Comparison of ENCODE assay signal across 8 mouse cellular contexts in genomic region chr16:31081125-31081664, GRCm38 (mm10). TPM values are rescaled to one million over a fixed set of nuclear protein-coding genes. Genes with fewer than 3 reads are reported as not detected.
DNase-seq lines count a peak whose midpoint lies in the region; ATAC-seq lines count a peak whose summit lies in the region.

Xxylt1 (minus strand) TSS chr16:31081432.

- under 1% methylated on average over 53 of the region's 54 CpGs for WGBS in forebrain, embryonic 14.5 days
- WGBS in neural tube, embryonic 15.5 days, result under 1% methylated on average over 54 of the region's 54 CpGs

- no peaks in the 10 kb centered on the region for H3K27me3 ChIP-seq in forebrain, embryonic 14.5 days (replicated peaks; ENCODE audit: control insufficient read depth, insufficient read depth, low read length)
- H3K27me3 ChIP-seq in neural tube, embryonic 15.5 days (replicated peaks), result no peaks in the 10 kb centered on the region

- H3K27ac ChIP-seq in forebrain, embryonic 14.5 days (ENCODE audit: low read depth, low read length), result peak within 1 kb of the TSS; percentile 88
- peak within 1 kb of the TSS; percentile 87 for H3K27ac ChIP-seq in neural tube, embryonic 15.5 days (replicated peaks)

- H3K4me1 ChIP-seq in forebrain, embryonic 14.5 days (ENCODE audit: control insufficient read depth, insufficient read depth, low read length), result peaks cover 7% of the 10 kb centered on the region; the same call in 1 of the 2 replicates
- peaks cover 22% of the 10 kb centered on the region for H3K4me1 ChIP-seq in neural tube, embryonic 15.5 days

- H3K4me2 ChIP-seq in forebrain, embryonic 14.5 days (ENCODE audit: low read length), result peak within 1 kb of the TSS; percentile 95
- H3K4me2 ChIP-seq in neural tube, embryonic 15.5 days, result peak within 1 kb of the TSS; percentile 94

- H3K36me3 ChIP-seq in forebrain, embryonic 14.5 days (ENCODE audit: control insufficient read depth, insufficient read depth, low read length), result peaks cover 2% of the 10 kb centered on the region; the same call in 1 of the 2 replicates
- H3K36me3 ChIP-seq in neural tube, embryonic 15.5 days, result no peaks in the 10 kb centered on the region

- intact Hi-C loops in heart, postnatal 14 days (cut with DNase I), result loop anchor here (2.0 kb wide), 1 partner anchor 268 kb away; no protein-coding TSS in a partner anchor

- peak; percentile 99 for ATAC-seq in forebrain, embryonic 14.5 days
- peak; percentile 99 for ATAC-seq in neural tube, embryonic 15.5 days (ENCODE audit: low FRiP score)

- peak within 1 kb of the TSS; percentile 80 for H3K4me3 ChIP-seq in forebrain, embryonic 14.5 days (ENCODE audit: low read depth, low read length)
- peak within 1 kb of the TSS; percentile 67 for H3K4me3 ChIP-seq in neural tube, embryonic 15.5 days (replicated peaks)

- peak; percentile 90 for DNase-seq in ES-CJ7 (ENCODE audit: low read depth, low spot score)
- peak; percentile 96 for DNase-seq in cerebellum, adult 11 months
- DNase-seq in forebrain, embryonic 14.5 days (ENCODE audit: low spot score), result peak; percentile 98
- DNase-seq in heart, postnatal 14 days, result peak; percentile 95 to 96
- DNase-seq in layer of hippocampus, adult 11-12 months (ENCODE audit: low spot score), result peak; percentile 95
- DNase-seq in lung, adult 18-20 months, result peak; percentile 94 to 95
- DNase-seq in testis, postnatal 14 days (ENCODE audit: low spot score), result peak; percentile 95

- no peaks in the 10 kb centered on the region for H3K9me3 ChIP-seq in forebrain, embryonic 14.5 days (replicated peaks; ENCODE audit: control insufficient read depth, low read length)
- no peaks in the 10 kb centered on the region for H3K9me3 ChIP-seq in neural tube, embryonic 15.5 days (replicated peaks)

- peak within 1 kb of the TSS; percentile 79 for H3K9ac ChIP-seq in forebrain, embryonic 14.5 days (ENCODE audit: low read length)
- peak within 1 kb of the TSS; percentile 69 for H3K9ac ChIP-seq in neural tube, embryonic 15.5 days (replicated peaks)

RNA-seq across cellular contexts. Expression of gene Xxylt1, which starts in this region (rescaled TPM):
- 8.3 and 8.5 TPM in 2 replicates for polyA plus RNA-seq in forebrain, embryonic 14.5 days (2014; fragmentation: Nextera tagmentation; extraction: Ambion mirVana)
- 10 to 100 TPM; 13.0 to 13.7 TPM for total RNA-seq in heart, postnatal 14 days (2021)
- polyA plus RNA-seq in neural tube, embryonic 15.5 days (2015; fragmentation: Nextera tagmentation; extraction: Ambion mirVana), result 16.3 and 17.8 TPM in 2 replicates

Comparison
In these comparisons a context has a peak if more than half of its experiments do, and no peak if none do; other contexts are left out.
1. Peak in every context shown above with its lines: DNase-seq, ATAC-seq, H3K4me3 ChIP-seq and H3K27ac ChIP-seq.